Mouse (Mus musculus) gastrocnemius, postnatal 25 days (tissue): ENCODE data around the gene Sbk2. TPM values are rescaled to one million over a fixed set of nuclear protein-coding genes. Genes with fewer than 3 reads are reported as not detected.

Experiments
- total RNA-seq, 2 experiments: library from RNA; stranded (reverse); gene quantifications; 1 replicate in 1 of 2; 2 replicates in 1 of 2; pipeline ENCODE4 v1.2.3; 2021

Sbk2 gene
- total RNA-seq, 2 experiments from 2014 or later, result 29.0 to 60.0 TPM

Other genes starting within 250 kb of the Sbk2 start
- gene Tmem150b, start 239.2 kb downstream of the Sbk2 start, total RNA-seq, result under 1 TPM in 1 of 2 experiments, not detected in 1; 0.23 TPM
- gene Kmt5c, start 224.3 kb downstream of the Sbk2 start, total RNA-seq, result 10 to 100 TPM; 10.7 to 12.3 TPM
- 1 to 10 TPM; 1.4 to 2.2 TPM for gene Cox6b2, start 211.3 kb downstream of the Sbk2 start, total RNA-seq
- not detected for gene Fam71e2, start 193.1 kb downstream of the Sbk2 start, total RNA-seq
- not detected for gene Il11, start 181.5 kb downstream of the Sbk2 start, total RNA-seq
- gene Tmem190, start 181.5 kb downstream of the Sbk2 start, total RNA-seq, result not detected
- gene Tmem238, start 174.8 kb downstream of the Sbk2 start, total RNA-seq, result 1 to 10 TPM; 6.3 to 6.4 TPM
- gene Rpl28, start 171.5 kb downstream of the Sbk2 start, total RNA-seq, result 100 to 1,000 TPM; 442 to 471 TPM
- 10 to 100 TPM; 65.5 to 67.9 TPM for gene Ube2s, start 151.8 kb downstream of the Sbk2 start, total RNA-seq
- not detected for gene Shisa7, start 119.7 kb downstream of the Sbk2 start, total RNA-seq
- 1 to 10 TPM; 4.3 to 4.5 TPM for gene Isoc2b, start 94.1 kb downstream of the Sbk2 start, total RNA-seq
- gene Isoc2a, start 87.3 kb downstream of the Sbk2 start, total RNA-seq, result 10 to 100 TPM; 21.4 to 24.3 TPM
- under 1 TPM; 0.21 to 0.36 TPM for gene Gm36210, start 57.9 kb downstream of the Sbk2 start, total RNA-seq
- 1 to 10 TPM; 6.8 to 8.3 TPM for gene Zfp628, start 49.2 kb downstream of the Sbk2 start, total RNA-seq
- 1 to 10 TPM; 3.7 to 5.2 TPM for gene Nat14, start 42.4 kb downstream of the Sbk2 start, total RNA-seq
- 10 to 100 TPM; 10.1 to 11.6 TPM for gene Ssc5d, start 38.6 kb downstream of the Sbk2 start, total RNA-seq
- gene Sbk3, start 6.8 kb upstream of the Sbk2 start, total RNA-seq, result 1 to 10 TPM in 1 of 2 experiments, under 1 TPM in 1; 0.49 to 3.1 TPM
- 10 to 100 TPM; 10.2 to 14.9 TPM for gene Zfp579, start 31.8 kb upstream of the Sbk2 start, total RNA-seq
- 1 to 10 TPM; 7.1 to 8.7 TPM for gene Zfp524, start 50.0 kb upstream of the Sbk2 start, total RNA-seq
- gene Fiz1, start 50.3 kb upstream of the Sbk2 start, total RNA-seq, result 10 to 100 TPM; 17.7 to 18.2 TPM
- gene Gm44973, start 51.1 kb upstream of the Sbk2 start, total RNA-seq, result not detected
- 10 to 100 TPM; 10.8 to 12.1 TPM for gene Zfp865, start 56.0 kb upstream of the Sbk2 start, total RNA-seq
- not detected for gene Ccdc106, start 56.1 kb upstream of the Sbk2 start, total RNA-seq
- gene 4632433K11Rik, start 69.7 kb upstream of the Sbk2 start, total RNA-seq, result not detected
- 1 to 10 TPM; 2.6 to 3.4 TPM for gene Zfp784, start 74.0 kb upstream of the Sbk2 start, total RNA-seq
- 1 to 10 TPM; 2.9 to 3.2 TPM for gene Zfp580, start 87.1 kb upstream of the Sbk2 start, total RNA-seq
- gene U2af2, start 97.7 kb upstream of the Sbk2 start, total RNA-seq, result 10 to 100 TPM; 43.1 to 45.2 TPM
- gene Epn1, start 115.8 kb upstream of the Sbk2 start, total RNA-seq, result 100 to 1,000 TPM; 134 to 145 TPM
- not detected for gene Rfpl4, start 152.5 kb upstream of the Sbk2 start, total RNA-seq
- gene Rasl2-9, start 161.5 kb upstream of the Sbk2 start, total RNA-seq, result 1 to 10 TPM; 2.8 to 3.0 TPM
- not detected for gene Vmn1r55, start 185.3 kb upstream of the Sbk2 start, total RNA-seq
- gene Vmn1r56, start 232.3 kb upstream of the Sbk2 start, total RNA-seq, result not detected